Mouse (Mus musculus) C2C12 (cell line): ENCODE measurements at regions not wholly inside any gene's neighbourhood (a gene's known extent, or its start where the extent isn't known, plus 50 kb on each side); places are given as distances from the start of the nearest gene placed in this dataset.

Experiments used
- CEBPB ChIP-seq: IDR thresholded peaks from one replicate; pipeline ENCODE4 v1.6.1; 2011; ENCODE audit warnings: low read depth, mild to moderate bottlenecking, control low read depth, moderate library complexity
- CTCF ChIP-seq: IDR thresholded peaks from one replicate; pipeline ENCODE4 v1.5.1; 2011; ENCODE audit not compliant: control insufficient read depth, insufficient read depth, insufficient read length
- MAX ChIP-seq: IDR thresholded peaks from one replicate; pipeline ENCODE4 v1.6.1; 2011; ENCODE audit warnings: mild to moderate bottlenecking, control low read depth
- MYOD1 ChIP-seq: IDR thresholded peaks from one replicate; pipeline ENCODE4 v1.6.1; 2011; ENCODE audit warnings: low read depth; ENCODE audit not compliant: control insufficient read depth, insufficient read length

DNA sequence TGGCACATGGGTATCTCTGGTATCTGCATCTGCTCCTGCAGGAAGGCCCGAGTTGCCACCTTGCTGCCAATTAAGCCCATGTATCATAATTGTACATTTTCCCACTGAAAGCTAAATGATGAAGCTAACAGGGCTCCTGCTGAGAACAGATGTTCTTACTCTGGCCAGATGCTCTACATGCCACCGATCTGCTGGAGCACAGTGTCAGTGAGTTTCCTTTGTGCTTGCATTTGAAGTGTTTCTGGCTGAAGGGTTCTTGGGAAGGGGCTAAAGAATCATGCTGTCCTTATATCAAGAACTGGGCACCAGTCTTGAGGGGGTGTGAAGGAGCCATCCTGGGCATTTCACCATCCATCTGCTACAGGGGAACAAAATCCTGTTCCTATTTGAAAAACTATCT, 323.2 kb downstream of the Cog6 start:
- TF ChIP-seq CTCF (no peak), CEBPB (no peak), MAX (no peak), MYOD1 (no peak)
